15 mouse cellular contexts compared by ENCODE assay signal in genomic region chr11:19977687-19978086, GRCm38 (mm10). TPM values are rescaled to one million over a fixed set of nuclear protein-coding genes. Genes with fewer than 3 reads are reported as not detected.
DNase-seq lines count a peak whose midpoint lies in the region; ATAC-seq lines count a peak whose summit lies in the region.
"Had no signal": no experiment of that assay in that cellular context is flagged by ENCODE, and none has a peak within 500 bp of the region (broad histone marks: within the 10 kb centered on the region; RNA-seq: fewer than 3 reads in every experiment).

No protein-coding gene starts in this region.

- peak overlapping the region; percentile 23; the same call in 1 of the 2 replicates for H3K27ac ChIP-seq in intestine, embryonic 15.5 days
- H3K27ac ChIP-seq: heart, embryonic 13.5 days had no signal

- no peaks in the 10 kb centered on the region for H3K9me3 ChIP-seq in intestine, embryonic 15.5 days
- H3K9me3 ChIP-seq: G1E; heart, embryonic 13.5 days had no signal

- no peak overlapping the region for H3K9ac ChIP-seq in intestine, embryonic 15.5 days
- H3K9ac ChIP-seq: heart, embryonic 13.5 days; liver, postnatal 0 days had no signal

- peaks cover 30% of the 10 kb centered on the region for H3K4me1 ChIP-seq in intestine, embryonic 15.5 days (replicated peaks)

- ATAC-seq in intestine, embryonic 15.5 days = no peak
- ATAC-seq: inflammation-experienced regulatory T-cells, adult 6 months; liver, postnatal 0 days had no signal

- no peak overlapping the region for H3K4me2 ChIP-seq in intestine, embryonic 15.5 days (replicated peaks)
- H3K4me2 ChIP-seq: heart, embryonic 13.5 days; midbrain, embryonic 11.5 days had no signal

- WGBS in intestine, embryonic 15.5 days = 78% methylated on average over 2 of the region's 2 CpGs

- H3K4me3 ChIP-seq in intestine, embryonic 15.5 days (replicated peaks) = no peak overlapping the region
- H3K4me3 ChIP-seq: heart, embryonic 13.5 days had no signal

- H3K36me3 ChIP-seq in intestine, embryonic 15.5 days = no peaks in the 10 kb centered on the region
- H3K36me3 ChIP-seq: heart, embryonic 13.5 days had no signal

- peak; percentile 88 for DNase-seq in heart, adult 11 months
- no peak for DNase-seq in heart, adult 8-10 months (ENCODE audit: low spot score)
- peak; percentile 26 for DNase-seq in right cerebral cortex, postnatal 14 days
- DNase-seq in right cerebral cortex, postnatal 10 days (ENCODE audit: low spot score in 2 of 2) = no peak
- DNase-seq in lung, postnatal 36 days = no peak
- DNase-seq in right cerebral cortex, postnatal 4 days = no peak
- DNase-seq: adrenal gland, postnatal 36 days; liver, postnatal 0 days; lung, postnatal 4 days; thymus, adult 2 months had no signal

- no peaks in the 10 kb centered on the region for H3K27me3 ChIP-seq in intestine, embryonic 15.5 days (replicated peaks)
- H3K27me3 ChIP-seq: heart, embryonic 13.5 days had no signal

RNA-seq across cellular contexts. Expression of gene Spred2, which starts 53.5 kb away (rescaled TPM):
- 10 to 100 TPM; 17.0 to 20.7 (median 20.0) TPM for total RNA-seq in heart, adult 8-10 months (2022)
- 6.8 and 7.1 TPM in 2 replicates for polyA plus RNA-seq in intestine, embryonic 15.5 days (2015; fragmentation: Nextera tagmentation; extraction: Ambion mirVana)

Comparison
In these comparisons a context has a peak if more than half of its experiments do, and no peak if none do; other contexts are left out.
1. DNase-seq: peak in heart, adult 11 months (single experiment) and right cerebral cortex, postnatal 14 days (single experiment); none in heart, adult 8-10 months (single experiment), right cerebral cortex, postnatal 10 days (0 of 2), lung, postnatal 36 days (single experiment) and right cerebral cortex, postnatal 4 days (single experiment).